Mouse (Mus musculus) embryonic facial prominence, embryonic 11.5 days (tissue): ENCODE measurements at regions not wholly inside any gene's neighbourhood (a gene's known extent, or its start where the extent isn't known, plus 50 kb on each side); places are given as distances from the start of the nearest gene placed in this dataset.

Experiments used
- ATAC-seq: fragments of 200-750 bp; cut with Nextera tagmentation; replicated peaks from 2 replicates; pipeline ENCODE4 v1.8.0; 2017; ENCODE audit warnings: low read depth; ENCODE audit not compliant: insufficient number of reproducible peaks, low FRiP score, low TSS enrichment
- DNase-seq: peaks from one replicate; pipeline ENCODE4 v3.0.0-alpha.2; 2015; ENCODE audit warnings: low spot score
- H3K27ac ChIP-seq: fragments of 300-500 bp; sonication (generic); replicated peaks from 2 replicates; pipeline ENCODE4 v1.5.1; 2014; ENCODE audit warnings: mild to moderate bottlenecking, low read depth, low read length, control low read depth
- H3K27me3 ChIP-seq: fragments of 300-500 bp; sonication (generic); 2 replicates; pipeline ENCODE4 v1.6.1; 2014; ENCODE audit warnings: mild to moderate bottlenecking, low read length, moderate library complexity, mixed read lengths; ENCODE audit not compliant: control insufficient read depth, insufficient read depth
- H3K36me3 ChIP-seq: fragments of 300-500 bp; sonication (generic); replicated peaks from 2 replicates; pipeline ENCODE4 v1.6.1; 2014; ENCODE audit warnings: low read depth, mild to moderate bottlenecking, low read length, moderate library complexity, mixed read lengths; ENCODE audit not compliant: control insufficient read depth, insufficient read depth
- H3K4me1 ChIP-seq: fragments of 300-500 bp; sonication (generic); 2 replicates; pipeline ENCODE4 v1.6.1; 2014; ENCODE audit warnings: low read length, mixed read lengths; ENCODE audit not compliant: control insufficient read depth, insufficient read depth
- H3K4me2 ChIP-seq: fragments of 300-500 bp; sonication (generic); 2 replicates; pipeline ENCODE4 v1.6.1; 2014; ENCODE audit warnings: low read depth, mild to moderate bottlenecking, control low read depth, low read length, moderate library complexity
- H3K4me3 ChIP-seq: fragments of 300-500 bp; sonication (generic); 2 replicates; pipeline ENCODE4 v1.5.1; 2014; ENCODE audit warnings: low read depth, low read length, control low read depth
- H3K9ac ChIP-seq: fragments of 300-500 bp; sonication (generic); replicated peaks from 2 replicates; pipeline ENCODE4 v1.6.1; 2014; ENCODE audit warnings: mild to moderate bottlenecking, control low read depth, low read length
- H3K9me3 ChIP-seq: fragments of 300-500 bp; sonication (generic); replicated peaks from 2 replicates; pipeline ENCODE4 v1.6.1; 2016; ENCODE audit warnings: mild to moderate bottlenecking, low read length, inconsistent platforms, mixed read lengths; ENCODE audit not compliant: control insufficient read depth
- WGBS: fragments of 180-500 bp; shearing (Covaris S2); extraction: QIAGEN DNeasy Blood & Tissue Kit; methylation state at CpG from one replicate; pipeline ENCODE4 v1.1.7; 2014; 5-methylcytosine and 5-hydroxymethylcytosine counted together

DNA sequence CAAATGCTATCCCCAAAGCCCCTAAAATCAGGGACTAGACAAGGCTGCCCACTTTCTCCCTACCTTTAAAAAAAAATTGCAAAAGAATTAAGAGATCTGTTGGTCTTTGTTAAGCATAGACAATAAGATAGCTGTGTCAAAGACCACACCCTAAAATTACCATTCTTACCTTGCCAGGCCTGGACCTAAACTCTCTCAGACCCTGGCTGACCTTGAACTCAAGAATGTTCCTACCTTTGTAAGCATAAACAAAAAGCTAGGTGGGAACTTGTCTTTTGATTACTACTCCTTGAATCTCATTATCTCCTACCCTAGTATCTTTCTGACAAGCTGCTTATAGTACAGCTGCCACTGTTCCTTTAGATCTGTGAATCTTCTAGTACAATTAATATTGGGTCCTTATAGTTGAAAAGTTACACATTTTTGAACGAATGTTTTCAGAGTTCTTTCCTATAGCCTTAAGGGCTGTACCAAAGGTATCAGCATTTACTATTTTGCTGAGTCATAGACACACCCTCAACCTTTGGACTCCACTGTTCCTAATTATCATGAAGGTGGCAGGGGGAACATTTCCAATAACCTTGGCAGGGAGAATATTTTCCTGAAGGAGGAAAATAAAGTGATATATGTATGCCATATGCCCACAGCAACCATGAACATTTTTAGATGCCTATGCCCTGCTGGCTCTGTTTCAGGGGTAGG, 264.5 kb upstream of the Alcam start:
- Histone ChIP-seq H3K4me2 (no peak overlapping the region), H3K9ac (no peak overlapping the region), H3K9me3 (no peaks in the 10 kb centered on the region), H3K36me3 (no peaks in the 10 kb centered on the region), H3K4me3 (no peak overlapping the region), H3K27me3 (no peaks in the 10 kb centered on the region), H3K27ac (no peak overlapping the region), H3K4me1 (no peaks in the 10 kb centered on the region)
- DNase-seq: no peak
- no peak for ATAC-seq
- 85% methylated on average over 1 of the region's 1 CpGs for WGBS

DNA sequence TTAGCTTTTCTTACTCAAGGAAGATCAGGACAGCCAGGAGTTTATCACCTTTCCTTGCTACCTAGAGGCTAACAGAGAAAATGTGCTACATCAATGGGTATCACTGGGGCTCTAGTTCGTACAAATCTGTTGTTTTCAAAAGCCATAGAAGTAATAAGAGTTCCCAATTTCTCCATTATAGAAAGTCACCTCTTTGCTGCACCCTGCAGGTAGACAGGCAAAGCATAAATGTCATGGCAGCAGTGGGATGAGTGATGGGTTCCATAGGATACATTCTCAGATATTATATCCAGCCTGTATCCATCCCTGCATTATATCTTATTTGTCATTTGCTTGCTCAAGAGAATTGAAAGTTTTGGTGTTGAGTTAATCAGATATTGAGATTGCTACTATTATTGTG, 236.4 kb upstream of the Alcam start:
- no peak for ATAC-seq
- Histone ChIP-seq H3K27ac (no peak overlapping the region), H3K36me3 (no peaks in the 10 kb centered on the region), H3K27me3 (no peaks in the 10 kb centered on the region), H3K4me1 (no peaks in the 10 kb centered on the region), H3K4me2 (no peak overlapping the region), H3K9ac (no peak overlapping the region), H3K4me3 (no peak overlapping the region), H3K9me3 (no peaks in the 10 kb centered on the region)
- no peak for DNase-seq
- WGBS: 70% methylated on average over 1 of the region's 1 CpGs

DNA sequence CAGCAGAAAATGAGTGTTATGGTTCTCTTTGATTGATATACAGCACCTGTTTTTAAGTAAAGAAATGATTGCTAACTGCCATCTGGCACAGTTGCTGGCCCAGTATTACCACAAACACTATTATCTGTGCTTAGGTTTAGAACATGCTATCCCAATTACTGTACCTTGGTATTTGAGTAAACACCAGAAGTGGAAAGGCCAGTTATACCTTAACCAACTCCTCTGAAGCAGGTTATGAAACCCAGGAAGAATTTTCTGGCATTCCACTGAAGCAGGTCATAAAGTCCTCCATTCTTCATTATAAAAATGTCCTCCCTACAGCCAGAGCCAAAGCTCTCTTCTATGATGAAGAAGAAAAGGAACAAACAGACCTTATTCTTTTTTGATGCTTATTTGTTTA, 201.0 kb upstream of the Alcam start:
- H3K9ac ChIP-seq: no peak overlapping the region
- H3K4me3 ChIP-seq: no peak overlapping the region
- DNase-seq (no peak), ATAC-seq (no peak)
- no peaks in the 10 kb centered on the region for H3K27me3 ChIP-seq
- H3K4me2 ChIP-seq: no peak overlapping the region
- no peaks in the 10 kb centered on the region for H3K4me1 ChIP-seq
- no peaks in the 10 kb centered on the region for H3K36me3 ChIP-seq
- no peak overlapping the region for H3K27ac ChIP-seq
- no peaks in the 10 kb centered on the region for H3K9me3 ChIP-seq
